Mouse (Mus musculus): Measurements from ENCODE around the gene Zfp605. TPM values are rescaled to one million over a fixed set of nuclear protein-coding genes. Genes with fewer than 3 reads are reported as not detected.
A peak's percentile ranks its signal among the peaks of the same experiment; 100 is the strongest.
"Not testable (repeated sequence)": the region's sequence is repeated elsewhere in the genome, so short reads cannot be mapped to it uniquely, and the experiment has no call there.

Zfp605 gene
- polyA plus RNA-seq, 1 experiment from 2014 or later = 3.0 TPM

GRCm38 (mm10) chr5:110106901-110107564, 2.9 kb upstream of the Zfp605 start:
- ATAC-seq (peak; percentile 54), DNase-seq (ENCODE audit: low spot score) (peak; percentile 84)
- H3K27ac ChIP-seq (ENCODE audit: low read length) = peak overlapping the region; percentile 96
- peak overlapping the region; percentile 78 for H3K4me3 ChIP-seq (ENCODE audit: low read depth, low read length)
- TF ChIP-seq EP300 (IDR thresholded peaks at IDR 0.05) (no peak), CTCF (IDR thresholded peaks at IDR 0.05) (no peak)
- 14% methylated on average over 41 of the region's 41 CpGs for WGBS
- peak overlapping the region; percentile 61 for H3K4me2 ChIP-seq (replicated peaks; ENCODE audit: low read depth, low read length)
- peaks cover 20% of the 10 kb centered on the region for H3K36me3 ChIP-seq (ENCODE audit: insufficient read depth, low read length)
- peak overlapping the region; percentile 74 for H3K9ac ChIP-seq (replicated peaks; ENCODE audit: low read depth)
- no peaks in the 10 kb centered on the region for H3K9me3 ChIP-seq (ENCODE audit: low read length)
- H3K27me3 ChIP-seq (replicated peaks; ENCODE audit: insufficient read depth, low read length) = no peaks in the 10 kb centered on the region
- H3K4me1 ChIP-seq (ENCODE audit: insufficient read depth, low read depth, low read length) = peaks cover 8% of the 10 kb centered on the region

GRCm38 (mm10) chr5:110107581-110108304, 2.1 kb upstream of the Zfp605 start, which contains the start of gene Gtpbp6:
Gene Gtpbp6, minus strand, starts transcription at chr5:110108197.
- TF ChIP-seq EP300 (IDR thresholded peaks at IDR 0.05) = peak; percentile 88
- TF ChIP-seq CTCF (IDR thresholded peaks at IDR 0.05) = no peak
- WGBS = under 1% methylated on average over 66 of the region's 71 CpGs
- Histone ChIP-seq H3K4me2 (replicated peaks; ENCODE audit: low read depth, low read length) (peak within 1 kb of the TSS; percentile 61), H3K9ac (replicated peaks; ENCODE audit: low read depth) (peak within 1 kb of the TSS; percentile 74), H3K27ac (ENCODE audit: low read length) (peak within 1 kb of the TSS; percentile 96), H3K27me3 (replicated peaks; ENCODE audit: insufficient read depth, low read length) (no peaks in the 10 kb centered on the region), H3K36me3 (ENCODE audit: insufficient read depth, low read length) (peaks cover 20% of the 10 kb centered on the region), H3K9me3 (ENCODE audit: low read length) (no peaks in the 10 kb centered on the region), H3K4me3 (ENCODE audit: low read depth, low read length) (peak within 1 kb of the TSS; percentile 78), H3K4me1 (ENCODE audit: insufficient read depth, low read depth, low read length) (peaks cover 6% of the 10 kb centered on the region)
- ATAC-seq (peak; percentile 91), DNase-seq (ENCODE audit: low spot score) (peak; percentile 99)

GRCm38 (mm10) chr5:110108305-110108628, 1.6 kb upstream of the Zfp605 start:
- WGBS = under 1% methylated on average over 7 of the region's 7 CpGs
- Histone ChIP-seq H3K27me3 (replicated peaks; ENCODE audit: insufficient read depth, low read length) (no peaks in the 10 kb centered on the region), H3K36me3 (ENCODE audit: insufficient read depth, low read length) (peaks cover 19% of the 10 kb centered on the region), H3K27ac (ENCODE audit: low read length) (peak overlapping the region; percentile 96), H3K4me2 (replicated peaks; ENCODE audit: low read depth, low read length) (peak overlapping the region; percentile 61; the same call in 1 of the 2 replicates), H3K4me3 (ENCODE audit: low read depth, low read length) (peak overlapping the region; percentile 78), H3K9me3 (ENCODE audit: low read length) (no peaks in the 10 kb centered on the region), H3K9ac (replicated peaks; ENCODE audit: low read depth) (no peak overlapping the region), H3K4me1 (ENCODE audit: insufficient read depth, low read depth, low read length) (peaks cover 6% of the 10 kb centered on the region)
- ATAC-seq = no peak
- TF ChIP-seq CTCF (IDR thresholded peaks at IDR 0.05) (peak; percentile 29; the same call in 1 of the 2 replicates), EP300 (IDR thresholded peaks at IDR 0.05) (no peak)
- peak; percentile 99 for DNase-seq (ENCODE audit: low spot score)

GRCm38 (mm10) chr5:110122380-110122779, 12.5 kb downstream of the Zfp605 start:
- 88% methylated on average over 3 of the region's 3 CpGs for WGBS
- H3K4me3 ChIP-seq (ENCODE audit: low read depth, low read length); ATAC-seq: not testable (repeated sequence)

GRCm38 (mm10) chr5:110135293-110136086, 25.6 kb downstream of the Zfp605 start, which contains the start of gene Chfr:
Gene Chfr, plus strand, starts transcription at chr5:110135842.
- H3K4me2 ChIP-seq (replicated peaks; ENCODE audit: low read depth, low read length) = peak within 1 kb of the TSS; percentile 82
- H3K36me3 ChIP-seq (ENCODE audit: insufficient read depth, low read length) = 0 out of 2 replicates have a peak, but pooled peaks cover 7% of the 10 kb centered on the region
- peak; percentile 98 for DNase-seq (ENCODE audit: low spot score)
- no peaks in the 10 kb centered on the region for H3K9me3 ChIP-seq (ENCODE audit: low read length)
- H3K4me3 ChIP-seq (ENCODE audit: low read depth, low read length) = peak within 1 kb of the TSS; percentile 84
- H3K27ac ChIP-seq (ENCODE audit: low read length) = peak within 1 kb of the TSS; percentile 84
- WGBS = 3% methylated on average over 46 of the region's 46 CpGs
- TF ChIP-seq EP300 (IDR thresholded peaks at IDR 0.05) (peak; percentile 65), CTCF (IDR thresholded peaks at IDR 0.05) (peak; percentile 22; the same call in 1 of the 2 replicates)
- no peaks in the 10 kb centered on the region for H3K27me3 ChIP-seq (replicated peaks; ENCODE audit: insufficient read depth, low read length)
- peaks cover 9% of the 10 kb centered on the region for H3K4me1 ChIP-seq (ENCODE audit: insufficient read depth, low read depth, low read length)
- H3K9ac ChIP-seq (replicated peaks; ENCODE audit: low read depth) = peak within 1 kb of the TSS; percentile 74
- ATAC-seq = peak; percentile 100

More at GRCm38 (mm10) chr5:110122380-110122779, 12.5 kb downstream of the Zfp605 start:
- not testable (repeated sequence) for H3K4me1 ChIP-seq (ENCODE audit: insufficient read depth, low read depth, low read length); H3K36me3 ChIP-seq (ENCODE audit: insufficient read depth, low read length); DNase-seq (ENCODE audit: low spot score); H3K9me3 ChIP-seq (ENCODE audit: low read length); H3K27me3 ChIP-seq (replicated peaks; ENCODE audit: insufficient read depth, low read length); H3K9ac ChIP-seq (replicated peaks; ENCODE audit: low read depth); H3K27ac ChIP-seq (ENCODE audit: low read length); H3K4me2 ChIP-seq (replicated peaks; ENCODE audit: low read depth, low read length)

- no peak for TF ChIP-seq CTCF (IDR thresholded peaks at IDR 0.05)
- no peak for TF ChIP-seq EP300 (IDR thresholded peaks at IDR 0.05)
- Histone ChIP-seq H3K4me3 (ENCODE audit: low read depth, low read length) (peak overlapping the region; percentile 84), H3K4me1 (ENCODE audit: insufficient read depth, low read depth, low read length) (peaks cover 9% of the 10 kb centered on the region), H3K9ac (replicated peaks; ENCODE audit: low read depth) (peak overlapping the region; percentile 74), H3K27me3 (replicated peaks; ENCODE audit: insufficient read depth, low read length) (no peaks in the 10 kb centered on the region), H3K9me3 (ENCODE audit: low read length) (no peaks in the 10 kb centered on the region), H3K36me3 (ENCODE audit: insufficient read depth, low read length) (0 out of 2 replicates have a peak, but pooled peaks cover 7% of the 10 kb centered on the region), H3K27ac (ENCODE audit: low read length) (peak overlapping the region; percentile 84), H3K4me2 (replicated peaks; ENCODE audit: low read depth, low read length) (peak overlapping the region; percentile 82)
- 3% methylated on average over 18 of the region's 18 CpGs for WGBS
- no peak; the same call in 1 of the 2 replicates for ATAC-seq
- no peak for DNase-seq (ENCODE audit: low spot score)
Observed at GRCm38 (mm10) chr5:110136087-110136464, 26.2 kb downstream of the Zfp605 start.

All from lung, postnatal 0 days (tissue).